Mouse (Mus musculus) kidney, postnatal 10 days (tissue): Measurements from ENCODE around the gene Rnf19b.

ENCODE experiments used
- DNase-seq: peaks from one replicate; pipeline ENCODE4 v3.0.0; 2021; ENCODE audit warnings: mixed read lengths

The Rnf19b gene

GRCm38 (mm10) chr4:129079126-129079525, 21.1 kb downstream of the Rnf19b start:
- DNase-seq, result no peak

GRCm38 (mm10) chr4:129081041-129081440, 23.0 kb downstream of the Rnf19b start:
- no peak for DNase-seq

GRCm38 (mm10) chr4:129081512-129081911, 23.4 kb downstream of the Rnf19b start:
- peak; percentile 46 for DNase-seq

GRCm38 (mm10) chr4:129081939-129082338, 23.9 kb downstream of the Rnf19b start:
- DNase-seq, result no peak

GRCm38 (mm10) chr4:129082379-129083115, 24.5 kb downstream of the Rnf19b start:
- DNase-seq, result peak; percentile 82

- no peak for DNase-seq
Measured at GRCm38 (mm10) chr4:129084896-129085295, 26.8 kb downstream of the Rnf19b start.

GRCm38 (mm10) chr4:129086078-129086477, 28.0 kb downstream of the Rnf19b start:
- peak; percentile 85 for DNase-seq

GRCm38 (mm10) chr4:129087850-129088249, 29.8 kb downstream of the Rnf19b start:
- no peak for DNase-seq

- no peak for DNase-seq
Measured at GRCm38 (mm10) chr4:129095276-129095675, 37.2 kb downstream of the Rnf19b start.

GRCm38 (mm10) chr4:129097006-129097405, 38.9 kb downstream of the Rnf19b start:
- no peak for DNase-seq

GRCm38 (mm10) chr4:129102133-129102829, 44.2 kb downstream of the Rnf19b start:
- DNase-seq, result no peak

GRCm38 (mm10) chr4:129105356-129105755, 47.3 kb downstream of the Rnf19b start, which contains the start of gene Tmem54:
Gene Tmem54 (plus strand): TSS chr4:129105548.
- DNase-seq, result peak; percentile 55

- no peak for DNase-seq
Measured at GRCm38 (mm10) chr4:129106073-129106472, 48.0 kb downstream of the Rnf19b start.

GRCm38 (mm10) chr4:129107348-129107899, 49.4 kb downstream of the Rnf19b start:
- no peak for DNase-seq

- DNase-seq, result no peak
Measured at GRCm38 (mm10) chr4:129108624-129109023, 50.6 kb downstream of the Rnf19b start.

GRCm38 (mm10) chr4:129110804-129111203, 52.7 kb downstream of the Rnf19b start:
- DNase-seq, result no peak

GRCm38 (mm10) chr4:129111350-129111749, 53.3 kb downstream of the Rnf19b start:
- DNase-seq, result no peak

GRCm38 (mm10) chr4:129112231-129112630, 54.2 kb downstream of the Rnf19b start:
- DNase-seq, result no peak

- DNase-seq, result peak; percentile 85
Measured at GRCm38 (mm10) chr4:129113083-129113988, 55.3 kb downstream of the Rnf19b start.

- DNase-seq, result no peak
Measured at GRCm38 (mm10) chr4:129116703-129117102, 58.6 kb downstream of the Rnf19b start.

- DNase-seq, result no peak
Measured at GRCm38 (mm10) chr4:129117720-129118510, 59.8 kb downstream of the Rnf19b start.

GRCm38 (mm10) chr4:129119708-129120107, 61.6 kb downstream of the Rnf19b start:
- no peak for DNase-seq
